Mouse (Mus musculus) MEL (cell line): Measurements from ENCODE around the gene Unc79. TPM values are rescaled to one million over a fixed set of nuclear protein-coding genes. Genes with fewer than 3 reads are reported as not detected.
A peak's percentile ranks its signal among the peaks of the same experiment; 100 is the strongest.

Experiments used
- DNase-seq: peaks from one replicate; pipeline ENCODE4 v3.0.0; 2011; ENCODE audit warnings: low read depth, low spot score
- H3K27ac ChIP-seq: 2 replicates; pipeline ENCODE4 v1.5.1; 2012; ENCODE audit warnings: low read depth, mild to moderate bottlenecking, control low read depth, low read length, moderate library complexity; ENCODE audit not compliant: control insufficient read depth
- H3K27me3 ChIP-seq, 2 experiments: fragments of 150-350 bp in 1 of 2; sonication (generic) in 1 of 2; 2 replicates each; pipeline ENCODE4 v1.6.1; 2012; ENCODE audit warnings: low read length in 2 of 2, mild to moderate bottlenecking in 2 of 2, improper control_type of control experiment in 1 of 2, moderate library complexity in 1 of 2; ENCODE audit not compliant: insufficient read depth in 2 of 2, control insufficient read depth in 1 of 2
- H3K36me3 ChIP-seq, 2 experiments: 2 replicates each; pipeline ENCODE4 v1.6.1; 2012 to 2014; ENCODE audit warnings: low read length in 2 of 2, improper control_type of control experiment in 1 of 2, inconsistent platforms in 1 of 2, mild to moderate bottlenecking in 1 of 2; ENCODE audit not compliant: insufficient read depth in 2 of 2, control insufficient read depth in 1 of 2
- H3K4me1 ChIP-seq, 2 experiments: fragments of 150-350 bp in 1 of 2; sonication (generic) in 1 of 2; 2 replicates each; pipeline ENCODE4 v1.6.1; 2012; ENCODE audit warnings: low read length in 2 of 2, improper control_type of control experiment in 1 of 2, mild to moderate bottlenecking in 1 of 2; ENCODE audit not compliant: insufficient read depth in 2 of 2, control insufficient read depth in 1 of 2
- H3K4me3 ChIP-seq, 2 experiments: fragments of 150-350 bp in 1 of 2; sonication (generic) in 1 of 2; 2 replicates each; pipeline ENCODE4 v1.5.1; 2012; ENCODE audit warnings: low read depth in 2 of 2, low read length in 2 of 2, mild to moderate bottlenecking in 2 of 2, moderate library complexity in 2 of 2, control low read depth in 1 of 2, improper control_type of control experiment in 1 of 2; ENCODE audit not compliant: control insufficient read depth in 1 of 2, insufficient read depth in 1 of 2
- H3K79me2 ChIP-seq: 2 replicates; pipeline ENCODE4 v1.6.1; 2012; ENCODE audit warnings: mild to moderate bottlenecking, low read length, moderate library complexity; ENCODE audit not compliant: control insufficient read depth, poor library complexity, insufficient read depth
- H3K9ac ChIP-seq: 2 replicates; pipeline ENCODE4 v1.6.1; 2012; ENCODE audit warnings: low read depth, mild to moderate bottlenecking, control low read depth, low read length, moderate library complexity; ENCODE audit not compliant: control insufficient read depth, poor library complexity, severe bottlenecking
- H3K9me3 ChIP-seq: fragments of 150-350 bp; sonication (generic); replicated peaks from 2 replicates; pipeline ENCODE4 v1.6.1; 2012; ENCODE audit warnings: mild to moderate bottlenecking, low read length, improper control_type of control experiment, moderate library complexity; ENCODE audit not compliant: insufficient read depth
- CHD2 ChIP-seq: IDR thresholded peaks from 2 replicates; pipeline ENCODE4 v1.6.1; 2011; ENCODE audit warnings: low read length, improper control_type of control experiment
- EP300 ChIP-seq, 2 experiments: IDR thresholded peaks; 2 replicates each; pipeline ENCODE4 v1.6.1; 2011; ENCODE audit warnings: improper control_type of control experiment in 2 of 2, low read length in 2 of 2, low read depth in 1 of 2, mild to moderate bottlenecking in 1 of 2
- ETS1 ChIP-seq: IDR thresholded peaks from 2 replicates; pipeline ENCODE4 v1.6.1; 2012; ENCODE audit warnings: low read depth, mild to moderate bottlenecking, inconsistent platforms, low read length, improper control_type of control experiment, moderate library complexity
- HCFC1 ChIP-seq: IDR thresholded peaks from 2 replicates; pipeline ENCODE4 v1.6.1; 2012; ENCODE audit warnings: low read depth, mild to moderate bottlenecking, inconsistent platforms, low read length, improper control_type of control experiment, moderate library complexity
- MAX ChIP-seq: IDR thresholded peaks from 2 replicates; pipeline ENCODE4 v1.6.1; 2011; ENCODE audit warnings: low read length, improper control_type of control experiment
- MAZ ChIP-seq: IDR thresholded peaks from 2 replicates; pipeline ENCODE4 v1.6.1; 2012; ENCODE audit warnings: low read depth, mild to moderate bottlenecking, inconsistent platforms, low read length, improper control_type of control experiment
- MXI1 ChIP-seq: IDR thresholded peaks from 2 replicates; pipeline ENCODE4 v1.6.1; 2011; ENCODE audit warnings: mild to moderate bottlenecking, low read depth, low read length, improper control_type of control experiment
- MYB ChIP-seq: IDR thresholded peaks from 2 replicates; pipeline ENCODE4 v1.6.1; 2011; ENCODE audit warnings: mild to moderate bottlenecking, low read depth, low read length, improper control_type of control experiment
- POLR2A ChIP-seq, 2 experiments: IDR thresholded peaks; 2 replicates each; pipeline ENCODE4 v1.6.1; 2011 to 2012; ENCODE audit warnings: low read length in 2 of 2, mild to moderate bottlenecking in 2 of 2, control low read depth in 1 of 2, improper control_type of control experiment in 1 of 2, low read depth in 1 of 2, moderate library complexity in 1 of 2; ENCODE audit not compliant: control insufficient read depth in 1 of 2, insufficient read depth in 1 of 2, poor library complexity in 1 of 2
- POLR2AphosphoS2 ChIP-seq: IDR thresholded peaks from 2 replicates; pipeline ENCODE4 v1.6.1; 2011; ENCODE audit warnings: low read length, improper control_type of control experiment
- RAD21 ChIP-seq: IDR thresholded peaks from 2 replicates; pipeline ENCODE4 v1.6.1; 2011; ENCODE audit warnings: mild to moderate bottlenecking, low read depth, low read length, improper control_type of control experiment
- TBP ChIP-seq: IDR thresholded peaks from 2 replicates; pipeline ENCODE4 v1.8.0; 2011; ENCODE audit warnings: low read depth, low read length, improper control_type of control experiment
- TCF12 ChIP-seq: IDR thresholded peaks from 2 replicates; pipeline ENCODE4 v1.6.1; 2014; ENCODE audit warnings: low read depth, mild to moderate bottlenecking, inconsistent platforms, low read length, improper control_type of control experiment, moderate library complexity
- ZKSCAN1 ChIP-seq: IDR thresholded peaks from 2 replicates; pipeline ENCODE4 v1.6.1; 2012; ENCODE audit warnings: low read depth, mild to moderate bottlenecking, inconsistent platforms, low read length, improper control_type of control experiment, moderate library complexity
- ZMIZ1 ChIP-seq: IDR thresholded peaks from 2 replicates; pipeline ENCODE4 v1.6.1; 2012; ENCODE audit warnings: low read depth, mild to moderate bottlenecking, inconsistent platforms, low read length, improper control_type of control experiment, moderate library complexity
- ZNF384 ChIP-seq: IDR thresholded peaks from 2 replicates; pipeline ENCODE4 v1.6.1; 2012; ENCODE audit warnings: low read depth, mild to moderate bottlenecking, inconsistent platforms, low read length, improper control_type of control experiment
- polyA plus RNA-seq, 2 experiments: library from polyadenylated mRNA; stranded (reverse) in 1 of 2; unstranded in 1 of 2; fragments of >175 nt in 1 of 2; fragments of >200 nt in 1 of 2; gene quantifications; 2 replicates each; pipeline versions ENCODE4 v1.2.1 to v1.2.4; 2012; ENCODE audit warnings: low replicate concordance in 2 of 2, low read depth in 1 of 2; ENCODE audit not compliant: insufficient read length in 2 of 2, insufficient read depth in 1 of 2, missing spikeins in 1 of 2
- total RNA-seq: library from RNA; depleted of rRNA; stranded (reverse); fragments of 300-350 nt; gene quantifications from 2 replicates; pipeline ENCODE4 v1.2.3, GENCODE M21; 2012

The Unc79 gene
- total and polyA plus RNA-seq, 3 experiments, result 0.01 TPM; not detected in 2

GRCm38 (mm10) chr12:103039332-103039731 is 90.7 kb downstream of the Unc79 start:
- H3K4me1 ChIP-seq, result no peaks in the 10 kb centered on the region
- TF ChIP-seq MAX (no peak), EP300 (IDR thresholded peaks at IDR 0.05; ENCODE audit: low read depth in 1 of 2, low read length in 2 of 2) (no peak), ZNF384 (no peak), CHD2 (no peak), ZKSCAN1 (no peak), RAD21 (no peak)
- H3K9ac ChIP-seq, result no peak overlapping the region
- H3K27me3 ChIP-seq, result no peaks in the 10 kb centered on the region
- no peak overlapping the region for H3K27ac ChIP-seq
- H3K9me3 ChIP-seq, result no peaks in the 10 kb centered on the region
- peak; percentile 6 for DNase-seq
- no peaks in the 10 kb centered on the region for H3K79me2 ChIP-seq
- H3K36me3 ChIP-seq, result no peaks in the 10 kb centered on the region
- H3K4me3 ChIP-seq, result no peak overlapping the region

GRCm38 (mm10) chr12:103040136-103040535 is 91.5 kb downstream of the Unc79 start:
- DNase-seq, result no peak
- H3K27me3 ChIP-seq, result no peaks in the 10 kb centered on the region
- no peak for TF ChIP-seq POLR2A (IDR thresholded peaks at IDR 0.05; ENCODE audit: control insufficient read depth in 1 of 2, insufficient read depth in 1 of 2, low read depth in 1 of 2, low read length in 2 of 2, poor library complexity in 1 of 2)
- no peak for TF ChIP-seq MYB
- no peak for TF ChIP-seq MAX
- TF ChIP-seq MAZ, result no peak
- no peak for TF ChIP-seq TBP
- no peak for TF ChIP-seq MXI1
- no peak for TF ChIP-seq ETS1
- H3K27ac ChIP-seq, result no peak overlapping the region
- no peaks in the 10 kb centered on the region for H3K36me3 ChIP-seq
- H3K79me2 ChIP-seq, result no peaks in the 10 kb centered on the region
- H3K4me3 ChIP-seq, result no peak overlapping the region
- no peak overlapping the region for H3K9ac ChIP-seq
- no peaks in the 10 kb centered on the region for H3K4me1 ChIP-seq
- no peaks in the 10 kb centered on the region for H3K9me3 ChIP-seq

- no peak overlapping the region for H3K27ac ChIP-seq
- TF ChIP-seq ZMIZ1, result no peak
- no peak for TF ChIP-seq TCF12
- no peak for TF ChIP-seq HCFC1
- TF ChIP-seq ZKSCAN1, result no peak
- no peak for TF ChIP-seq POLR2AphosphoS2
- no peaks in the 10 kb centered on the region for H3K4me1 ChIP-seq
- no peaks in the 10 kb centered on the region for H3K27me3 ChIP-seq
- no peak overlapping the region for H3K9ac ChIP-seq
- H3K36me3 ChIP-seq, result no peaks in the 10 kb centered on the region
- DNase-seq, result no peak
- H3K4me3 ChIP-seq, result no peak overlapping the region
- no peaks in the 10 kb centered on the region for H3K79me2 ChIP-seq
- H3K9me3 ChIP-seq, result no peaks in the 10 kb centered on the region
Observed at GRCm38 (mm10) chr12:103041401-103041800, 92.7 kb downstream of the Unc79 start.
